9 mouse cellular contexts compared by ENCODE assay signal in the genomic region with DNA sequence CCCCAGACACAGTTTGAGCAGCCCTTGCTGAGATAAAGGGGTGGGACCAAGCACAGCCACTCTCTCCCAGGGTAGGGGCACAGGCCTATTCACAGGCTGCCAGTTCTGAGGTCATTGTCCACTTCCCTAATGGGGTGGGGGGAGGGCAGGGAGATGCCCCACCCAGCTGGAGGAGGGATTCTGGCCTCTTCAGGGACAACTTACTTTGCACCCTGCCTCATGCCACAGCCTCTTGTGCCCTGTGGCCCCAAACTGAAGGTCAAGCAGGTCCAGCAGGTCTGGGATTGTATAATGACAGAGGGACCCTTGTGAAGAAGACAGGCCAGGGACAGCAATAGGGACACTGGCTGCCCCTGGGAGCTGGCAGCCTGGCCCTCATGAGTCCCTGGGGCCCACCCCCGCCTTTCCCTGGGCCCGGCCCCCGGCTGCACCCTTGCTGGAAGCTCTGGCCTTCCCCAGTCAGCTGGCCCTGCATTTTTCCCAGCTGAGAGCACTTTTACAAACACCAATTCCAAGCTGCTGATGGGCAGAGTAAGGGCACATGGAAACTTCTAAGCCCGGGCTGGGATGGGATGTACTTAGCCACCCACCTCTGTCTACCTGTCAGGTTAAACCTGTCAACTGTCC. TPM values are rescaled to one million over a fixed set of nuclear protein-coding genes. Genes with fewer than 3 reads are reported as not detected.
DNase-seq lines count a peak whose midpoint lies in the region; ATAC-seq and TF ChIP-seq lines count a peak whose summit lies in the region.
"Had no signal": no experiment of that assay in that cellular context is flagged by ENCODE, and none has a peak within 500 bp of the region (broad histone marks: within the 10 kb centered on the region; RNA-seq: fewer than 3 reads in every experiment).

No protein-coding gene starts in this region.

- intact Hi-C loops in gastrocnemius, postnatal 36 days (cut with DNase I) = no loop called here

- H3K36me3 ChIP-seq in lung, embryonic 14.5 days (ENCODE audit: insufficient read depth) = no peaks in the 10 kb centered on the region; the same call in 1 of the 2 replicates
- 0 out of 2 replicates have a peak, but pooled peaks cover 1% of the 10 kb centered on the region for H3K36me3 ChIP-seq in heart, embryonic 14.5 days (ENCODE audit: control insufficient read depth, insufficient read depth, low read length)
- 0 out of 2 replicates have a peak, but pooled peaks cover 3% of the 10 kb centered on the region for H3K36me3 ChIP-seq in kidney, embryonic 16.5 days (ENCODE audit: insufficient read depth, low read length)
- no peaks in the 10 kb centered on the region for H3K36me3 ChIP-seq in stomach, embryonic 16.5 days (ENCODE audit: control insufficient read depth, insufficient read depth, low read length)

- H3K4me2 ChIP-seq in lung, embryonic 14.5 days = peak overlapping the region; percentile 23; the same call in 1 of the 2 replicates
- no peak overlapping the region for H3K4me2 ChIP-seq in heart, embryonic 14.5 days (ENCODE audit: low read length)
- H3K4me2 ChIP-seq in kidney, embryonic 16.5 days (replicated peaks; ENCODE audit: low read depth, low read length) = no peak overlapping the region
- 0 out of 2 replicates have a peak overlapping the region, but pooled peaks have one; percentile 6 for H3K4me2 ChIP-seq in stomach, embryonic 16.5 days (ENCODE audit: low read depth, low read length)

- H3K27me3 ChIP-seq in lung, embryonic 14.5 days (ENCODE audit: insufficient read depth, low read length) = no peaks in the 10 kb centered on the region
- H3K27me3 ChIP-seq in heart, embryonic 14.5 days (ENCODE audit: control insufficient read depth, insufficient read depth, low read length) = no peaks in the 10 kb centered on the region
- H3K27me3 ChIP-seq in kidney, embryonic 16.5 days (ENCODE audit: insufficient read depth, low read length) = no peaks in the 10 kb centered on the region
- no peaks in the 10 kb centered on the region for H3K27me3 ChIP-seq in stomach, embryonic 16.5 days (ENCODE audit: control insufficient read depth, insufficient read depth, low read length)

- TF ChIP-seq CTCF in lung, embryonic 14.5 days (IDR thresholded peaks at IDR 0.05; ENCODE audit: low read depth) = no peak

- DNase-seq in lung, embryonic 14.5 days = no peak
- DNase-seq in lung, adult 18-20 months = no peak
- DNase-seq in gastrocnemius, postnatal 36 days = no peak
- DNase-seq: cerebellum, postnatal 14 days; thymus, postnatal 25 days had no signal

- ATAC-seq in lung, embryonic 14.5 days (ENCODE audit: insufficient read depth) = peak; percentile 29; the same call in 1 of the 2 replicates
- ATAC-seq in heart, embryonic 14.5 days (ENCODE audit: insufficient number of reproducible peaks, insufficient read depth, low FRiP score, low read depth) = no peak
- ATAC-seq in kidney, embryonic 16.5 days (ENCODE audit: low FRiP score, low TSS enrichment) = peak; percentile 75
- peak; percentile 18; the same call in 1 of the 2 replicates for ATAC-seq in stomach, embryonic 16.5 days (ENCODE audit: insufficient read depth, low FRiP score)
- no peak for ATAC-seq in activated CD4-positive, CD25-positive, alpha-beta regulatory T cell, adult 4 months

- peaks cover 37% of the 10 kb centered on the region for H3K4me1 ChIP-seq in lung, embryonic 14.5 days (ENCODE audit: insufficient read depth)
- H3K4me1 ChIP-seq in heart, embryonic 14.5 days (ENCODE audit: control insufficient read depth in 2 of 2, insufficient read depth in 2 of 2, low read length in 2 of 2) = peaks cover 37 to 47% of the 10 kb centered on the region in 2 experiments
- peaks cover 53% of the 10 kb centered on the region for H3K4me1 ChIP-seq in kidney, embryonic 16.5 days (ENCODE audit: insufficient read depth, low read length)
- H3K4me1 ChIP-seq in stomach, embryonic 16.5 days (ENCODE audit: control insufficient read depth, insufficient read depth, low read length) = peaks cover 53% of the 10 kb centered on the region

- 27% methylated on average over 4 of the region's 4 CpGs for WGBS in lung, embryonic 14.5 days
- whole genome bisulfite sequencing in heart, embryonic 14.5 days = 47% methylated on average over 4 of the region's 4 CpGs
- 75% methylated on average over 4 of the region's 4 CpGs for WGBS in kidney, embryonic 16.5 days
- WGBS in stomach, embryonic 16.5 days = 54% methylated on average over 4 of the region's 4 CpGs

- peak overlapping the region; percentile 36 for H3K9ac ChIP-seq in lung, embryonic 14.5 days
- peak overlapping the region; percentile 41; the same call in 1 of the 2 replicates for H3K9ac ChIP-seq in heart, embryonic 14.5 days (ENCODE audit: low read length)
- H3K9ac ChIP-seq in kidney, embryonic 16.5 days (replicated peaks; ENCODE audit: low read length) = 0 out of 2 replicates have a peak overlapping the region, but pooled peaks have one; percentile 2
- H3K9ac ChIP-seq in stomach, embryonic 16.5 days (ENCODE audit: low read length) = 0 out of 2 replicates have a peak overlapping the region, but pooled peaks have one; percentile 17

- peak overlapping the region; percentile 81 for H3K27ac ChIP-seq in lung, embryonic 14.5 days (ENCODE audit: low read depth)
- peak overlapping the region; percentile 57 to 73; a peak in 3 of 4 replicates for H3K27ac ChIP-seq in heart, embryonic 14.5 days (replicated peaks in 1 of 2; ENCODE audit: control insufficient read depth in 1 of 2, insufficient read depth in 1 of 2, low read depth in 2 of 2, low read length in 2 of 2)
- H3K27ac ChIP-seq in kidney, embryonic 16.5 days (ENCODE audit: low read length) = peak overlapping the region; percentile 77
- H3K27ac ChIP-seq in stomach, embryonic 16.5 days (ENCODE audit: low read length) = peak overlapping the region; percentile 60

- H3K9me3 ChIP-seq in lung, embryonic 14.5 days (ENCODE audit: low read depth, low read length) = no peaks in the 10 kb centered on the region; the same call in 1 of the 2 replicates
- H3K9me3 ChIP-seq in heart, embryonic 14.5 days (ENCODE audit: control insufficient read depth, low read length) = 0 out of 2 replicates have a peak, but pooled peaks cover 3% of the 10 kb centered on the region
- H3K9me3 ChIP-seq in kidney, embryonic 16.5 days (ENCODE audit: low read length) = peaks cover 5% of the 10 kb centered on the region; the same call in 1 of the 2 replicates
- no peaks in the 10 kb centered on the region for H3K9me3 ChIP-seq in stomach, embryonic 16.5 days (replicated peaks; ENCODE audit: control insufficient read depth, low read length)

- H3K4me3 ChIP-seq in lung, embryonic 14.5 days (ENCODE audit: low read depth, low read length) = no peak overlapping the region
- H3K4me3 ChIP-seq in heart, embryonic 14.5 days (ENCODE audit: control insufficient read depth in 1 of 2, insufficient read depth in 1 of 2, low read depth in 1 of 2, low read length in 2 of 2) = no peak overlapping the region
- H3K4me3 ChIP-seq in kidney, embryonic 16.5 days (ENCODE audit: low read length) = no peak overlapping the region
- H3K4me3 ChIP-seq in stomach, embryonic 16.5 days (replicated peaks; ENCODE audit: low read length) = no peak overlapping the region

RNA-seq across cellular contexts. Expression of gene Lama5, which starts 11.2 kb away (rescaled TPM):
- 95.0 and 95.1 TPM in 2 replicates for polyA plus RNA-seq in lung, embryonic 14.5 days (2014; fragmentation: Nextera tagmentation; extraction: Ambion mirVana)
- 30.5 and 32.7 TPM in 2 replicates for polyA plus RNA-seq in heart, embryonic 14.5 days (2014; fragmentation: Nextera tagmentation; extraction: Ambion mirVana)
- polyA plus RNA-seq in kidney, embryonic 16.5 days (2015; fragmentation: Nextera tagmentation; extraction: Ambion mirVana) = 53.1 and 57.4 TPM in 2 replicates
- polyA plus RNA-seq in stomach, embryonic 16.5 days (2015; fragmentation: Nextera tagmentation; extraction: Ambion mirVana) = 61.3 and 64.6 TPM in 2 replicates
- 10 to 100 TPM in 1 of 2 experiments, 1 to 10 TPM in 1; 8.7 to 11.2 TPM for total RNA-seq in gastrocnemius, postnatal 36 days (2021)
- polyA plus RNA-seq in activated CD4-positive, CD25-positive, alpha-beta regulatory T cell, adult 4 months (2017; shearing (Covaris generic)) = under 1 TPM; 0.28 to 0.59 TPM

RNA-seq across cellular contexts. Expression of gene Rps21, which starts 42.7 kb away (rescaled TPM):
- 630 and 724 TPM in 2 replicates for polyA plus RNA-seq in lung, embryonic 14.5 days (2014; fragmentation: Nextera tagmentation; extraction: Ambion mirVana)
- polyA plus RNA-seq in heart, embryonic 14.5 days (2014; fragmentation: Nextera tagmentation; extraction: Ambion mirVana) = 386 and 447 TPM in 2 replicates
- polyA plus RNA-seq in kidney, embryonic 16.5 days (2015; fragmentation: Nextera tagmentation; extraction: Ambion mirVana) = 435 and 485 TPM in 2 replicates
- 408 and 537 TPM in 2 replicates for polyA plus RNA-seq in stomach, embryonic 16.5 days (2015; fragmentation: Nextera tagmentation; extraction: Ambion mirVana)
- 100 to 1,000 TPM; 310 to 370 TPM for total RNA-seq in gastrocnemius, postnatal 36 days (2021)
- polyA plus RNA-seq in activated CD4-positive, CD25-positive, alpha-beta regulatory T cell, adult 4 months (2017; shearing (Covaris generic)) = 1,000 to 10,000 TPM; 1,181 to 1,680 TPM

RNA-seq across cellular contexts. Expression of gene Adrm1, which starts 43.2 kb away (rescaled TPM):
- polyA plus RNA-seq in lung, embryonic 14.5 days (2014; fragmentation: Nextera tagmentation; extraction: Ambion mirVana) = 160 and 163 TPM in 2 replicates
- polyA plus RNA-seq in heart, embryonic 14.5 days (2014; fragmentation: Nextera tagmentation; extraction: Ambion mirVana) = 102 and 109 TPM in 2 replicates
- 200 and 208 TPM in 2 replicates for polyA plus RNA-seq in kidney, embryonic 16.5 days (2015; fragmentation: Nextera tagmentation; extraction: Ambion mirVana)
- polyA plus RNA-seq in stomach, embryonic 16.5 days (2015; fragmentation: Nextera tagmentation; extraction: Ambion mirVana) = 154 and 171 TPM in 2 replicates
- 100 to 1,000 TPM in 1 of 2 experiments, 10 to 100 TPM in 1; 95.4 to 103 TPM for total RNA-seq in gastrocnemius, postnatal 36 days (2021)
- polyA plus RNA-seq in activated CD4-positive, CD25-positive, alpha-beta regulatory T cell, adult 4 months (2017; shearing (Covaris generic)) = 100 to 1,000 TPM in 1 of 2 experiments, 10 to 100 TPM in 1; 87.7 to 113 TPM

RNA-seq across cellular contexts. Expression of gene Cables2, which starts 58.8 kb away (rescaled TPM):
- polyA plus RNA-seq in lung, embryonic 14.5 days (2014; fragmentation: Nextera tagmentation; extraction: Ambion mirVana) = 24.0 and 25.6 TPM in 2 replicates
- 15.1 and 16.1 TPM in 2 replicates for polyA plus RNA-seq in heart, embryonic 14.5 days (2014; fragmentation: Nextera tagmentation; extraction: Ambion mirVana)
- 6.7 and 11.2 TPM in 2 replicates for polyA plus RNA-seq in kidney, embryonic 16.5 days (2015; fragmentation: Nextera tagmentation; extraction: Ambion mirVana)
- polyA plus RNA-seq in stomach, embryonic 16.5 days (2015; fragmentation: Nextera tagmentation; extraction: Ambion mirVana) = 4.3 and 4.6 TPM in 2 replicates
- 10 to 100 TPM in 1 of 2 experiments, 1 to 10 TPM in 1; 9.7 to 11.5 TPM for total RNA-seq in gastrocnemius, postnatal 36 days (2021)
- 1 to 10 TPM; 5.9 to 7.2 TPM for polyA plus RNA-seq in activated CD4-positive, CD25-positive, alpha-beta regulatory T cell, adult 4 months (2017; shearing (Covaris generic))

Comparison
In these comparisons a context has a peak if more than half of its experiments do, and no peak if none do; other contexts are left out.
1. ATAC-seq: peak in lung, embryonic 14.5 days (single experiment), kidney, embryonic 16.5 days (single experiment) and stomach, embryonic 16.5 days (single experiment); none in heart, embryonic 14.5 days (single experiment) and activated CD4-positive, CD25-positive, alpha-beta regulatory T cell, adult 4 months (single experiment).
2. H3K4me2 ChIP-seq: peak in lung, embryonic 14.5 days (single experiment) and stomach, embryonic 16.5 days (single experiment); none in heart, embryonic 14.5 days (single experiment) and kidney, embryonic 16.5 days (single experiment).
3. RNA of gene Lama5, which starts 11.2 kb away (polyA plus RNA-seq): 95.0 to 95.1 TPM in lung, embryonic 14.5 days, 61.3 to 64.6 TPM in stomach, embryonic 16.5 days, 53.1 to 57.4 TPM in kidney, embryonic 16.5 days and 30.5 to 32.7 TPM in heart, embryonic 14.5 days; 0.28 to 0.59 TPM in activated CD4-positive, CD25-positive, alpha-beta regulatory T cell, adult 4 months; every median in the first group is over 10 times any median in the second.
4. Peak in every context shown above with its lines, with median percentiles within 50 percentile points of each other: H3K27ac ChIP-seq and H3K9ac ChIP-seq.